Mouse (Mus musculus) midbrain, embryonic 15.5 days (tissue): ENCODE results near the gene Izumo4. TPM values are rescaled to one million over a fixed set of nuclear protein-coding genes. Genes with fewer than 3 reads are reported as not detected.

Source experiments
- ATAC-seq: fragments of 200-750 bp; cut with Nextera tagmentation; replicated peaks from 2 replicates; pipeline ENCODE4 v1.8.0; 2017; ENCODE audit warnings: moderate TSS enrichment
- H3K27ac ChIP-seq: fragments of 300-500 bp; sonication (generic); 2 replicates; pipeline ENCODE4 v1.5.1; 2015; ENCODE audit warnings: mild to moderate bottlenecking, inconsistent platforms
- H3K27me3 ChIP-seq: fragments of 300-500 bp; sonication (generic); replicated peaks from 2 replicates; pipeline ENCODE4 v1.6.1; 2015; ENCODE audit warnings: inconsistent platforms
- H3K36me3 ChIP-seq: fragments of 300-500 bp; sonication (generic); replicated peaks from 2 replicates; pipeline ENCODE4 v1.6.1; 2015; ENCODE audit warnings: inconsistent platforms
- H3K4me1 ChIP-seq: fragments of 300-500 bp; sonication (generic); 2 replicates; pipeline ENCODE4 v1.6.1; 2015; ENCODE audit warnings: inconsistent platforms
- H3K4me2 ChIP-seq: fragments of 300-500 bp; sonication (generic); 2 replicates; pipeline ENCODE4 v1.6.1; 2015; ENCODE audit warnings: inconsistent platforms, mild to moderate bottlenecking, moderate library complexity
- H3K4me3 ChIP-seq: fragments of 300-500 bp; sonication (generic); 2 replicates; pipeline ENCODE4 v1.5.1; 2015; ENCODE audit warnings: mild to moderate bottlenecking, inconsistent platforms
- H3K9ac ChIP-seq: fragments of 300-500 bp; sonication (generic); 2 replicates; pipeline ENCODE4 v1.6.1; 2015; ENCODE audit warnings: mild to moderate bottlenecking, inconsistent platforms
- H3K9me3 ChIP-seq: fragments of 300-500 bp; sonication (generic); 2 replicates; pipeline ENCODE4 v1.6.1; 2016; ENCODE audit warnings: inconsistent platforms
- WGBS: fragments of 180-500 bp; shearing (Covaris S2); methylation state at CpG from one replicate; pipeline ENCODE4 v1.1.7; 2015; ENCODE audit warnings: mixed read lengths; 5-methylcytosine and 5-hydroxymethylcytosine counted together
- polyA plus RNA-seq: library from polyadenylated mRNA; unstranded; fragments of >200 nt; fragmentation: Nextera tagmentation; extraction: Ambion mirVana; gene quantifications from 2 replicates; pipeline ENCODE4 v1.2.1, GENCODE M21; 2015

Gene Izumo4
- polyA plus RNA-seq, 1 experiment from 2014 or later = 50.9 TPM

DNA sequence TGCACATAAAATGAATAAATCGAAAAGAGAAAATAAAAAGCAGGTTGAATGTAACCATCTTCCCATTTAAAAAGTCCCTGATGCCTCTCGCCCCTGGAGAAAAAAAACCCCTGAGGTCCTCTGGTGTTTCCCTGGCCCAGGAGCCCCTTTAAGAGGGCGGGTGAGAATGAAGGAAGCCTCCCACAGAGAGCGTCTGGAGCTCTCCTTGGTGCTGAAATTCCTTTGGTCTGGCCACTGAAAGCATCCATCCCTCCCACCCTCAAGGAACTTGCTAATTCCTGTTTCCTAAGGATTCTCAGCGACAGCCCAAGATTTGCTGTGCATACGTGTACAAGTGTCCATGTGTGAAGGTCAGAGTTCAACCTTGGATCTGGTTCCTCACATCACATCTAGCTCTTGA is 46.6 kb downstream of the Izumo4 start:
- 12% methylated on average over 6 of the region's 6 CpGs for WGBS
- no peak overlapping the region for H3K9ac ChIP-seq

GRCm38 (mm10) chr10:80751188-80751832 is 49.3 kb downstream of the Izumo4 start:
- no peak overlapping the region for H3K9ac ChIP-seq

More for the DNA sequence above, 46.6 kb downstream of the Izumo4 start:
- H3K4me1 ChIP-seq = no peaks in the 10 kb centered on the region; the same call in 1 of the 2 replicates
- H3K27me3 ChIP-seq = no peaks in the 10 kb centered on the region; the same call in 1 of the 2 replicates
- H3K4me3 ChIP-seq = no peak overlapping the region
- no peaks in the 10 kb centered on the region for H3K9me3 ChIP-seq
- ATAC-seq = no peak
- H3K36me3 ChIP-seq = no peaks in the 10 kb centered on the region
- H3K27ac ChIP-seq = no peak overlapping the region
- H3K4me2 ChIP-seq = no peak overlapping the region

DNA sequence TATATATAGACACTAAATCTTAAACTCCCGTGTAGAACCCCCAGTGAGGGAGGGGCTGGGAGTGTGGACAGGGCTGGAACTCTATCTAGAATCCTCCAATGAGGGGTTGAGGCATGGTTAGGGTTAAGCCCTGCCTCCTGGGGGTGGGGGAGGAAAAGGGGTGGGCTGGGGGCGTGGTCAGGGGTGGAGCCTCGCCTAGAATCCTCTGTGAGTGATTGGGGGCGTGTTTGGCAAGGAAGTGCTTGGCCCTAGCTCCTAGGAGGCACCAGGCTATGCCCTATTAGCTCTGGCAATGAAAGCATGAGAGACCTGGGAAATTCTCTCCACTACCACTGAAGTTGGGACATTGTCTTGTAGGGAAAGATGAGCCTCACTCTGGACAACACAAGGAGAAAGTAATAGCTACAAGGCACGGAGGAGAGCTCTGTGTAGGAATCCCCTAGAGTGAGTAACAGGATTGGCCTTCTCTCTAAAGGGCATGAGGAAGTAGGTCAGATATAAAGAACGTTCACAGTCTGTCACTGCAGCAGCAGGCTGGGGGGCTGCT is 50.2 kb downstream of the Izumo4 start:
- no peak overlapping the region for H3K9ac ChIP-seq
- H3K4me1 ChIP-seq = peaks cover 14% of the 10 kb centered on the region
- no peak overlapping the region for H3K4me3 ChIP-seq
- H3K27ac ChIP-seq = no peak overlapping the region
- no peaks in the 10 kb centered on the region; the same call in 1 of the 2 replicates for H3K27me3 ChIP-seq
- no peaks in the 10 kb centered on the region for H3K9me3 ChIP-seq
- H3K4me2 ChIP-seq = peak overlapping the region; percentile 15
- ATAC-seq = no peak
- WGBS = 4% methylated on average over 6 of the region's 6 CpGs
- H3K36me3 ChIP-seq = no peaks in the 10 kb centered on the region

More at GRCm38 (mm10) chr10:80751188-80751832, 49.3 kb downstream of the Izumo4 start:
- no peaks in the 10 kb centered on the region for H3K9me3 ChIP-seq
- H3K27ac ChIP-seq = no peak overlapping the region
- 12% methylated on average over 16 of the region's 16 CpGs for WGBS
- no peaks in the 10 kb centered on the region for H3K36me3 ChIP-seq
- no peaks in the 10 kb centered on the region; the same call in 1 of the 2 replicates for H3K27me3 ChIP-seq
- no peak for ATAC-seq
- peaks cover 6% of the 10 kb centered on the region for H3K4me1 ChIP-seq
- H3K4me3 ChIP-seq = no peak overlapping the region
- peak overlapping the region; percentile 15 for H3K4me2 ChIP-seq

DNA sequence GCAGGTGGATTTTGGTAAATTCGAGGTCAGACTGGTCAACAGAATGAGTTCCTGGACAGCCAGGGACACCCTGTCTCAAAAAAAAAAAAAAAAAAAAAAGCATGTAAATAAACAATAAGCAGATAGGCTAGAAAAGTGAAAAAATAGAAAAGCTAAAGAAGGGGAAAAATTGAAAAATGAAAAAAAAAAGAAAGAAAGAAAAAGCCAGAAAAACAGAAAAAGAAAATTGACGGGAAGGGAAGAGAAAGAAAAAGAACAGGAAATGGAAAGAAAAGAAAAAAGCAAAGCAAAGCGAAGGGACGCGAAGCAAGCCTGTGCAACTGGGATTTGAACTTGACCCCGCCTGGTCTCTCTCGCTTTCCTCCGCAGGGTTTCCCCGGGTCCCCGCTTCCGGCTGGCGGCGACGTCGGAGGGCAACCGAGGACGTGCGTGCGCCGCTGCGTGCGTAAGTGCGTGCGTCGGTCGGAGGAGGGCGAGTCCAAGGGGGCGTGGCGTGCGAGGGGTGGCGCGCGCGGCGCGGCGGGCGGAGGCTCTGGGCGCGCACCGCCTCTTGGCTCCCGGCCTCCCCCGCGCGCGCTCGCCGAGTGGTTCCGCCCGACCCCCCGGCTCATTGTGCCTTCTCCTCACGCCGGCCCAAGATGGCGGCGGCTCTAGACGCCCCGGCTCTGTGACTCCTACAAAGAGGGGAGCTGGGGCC is 52.8 kb downstream of the Izumo4 start, which contains the start of gene Dot1l:
TSS of gene Dot1l (plus strand) at position 613 of the 697 bp plus-strand sequence.
- Histone ChIP-seq H3K9me3 (no peaks in the 10 kb centered on the region), H3K36me3 (no peaks in the 10 kb centered on the region), H3K4me1 (peaks cover 27% of the 10 kb centered on the region), H3K4me3 (peak within 1 kb of the TSS; percentile 89), H3K9ac (peak within 1 kb of the TSS; percentile 91), H3K27ac (peak within 1 kb of the TSS; percentile 90), H3K27me3 (no peaks in the 10 kb centered on the region; the same call in 1 of the 2 replicates), H3K4me2 (peak within 1 kb of the TSS; percentile 89)
- ATAC-seq = peak; percentile 91
- WGBS = 1% methylated on average over 53 of the region's 57 CpGs

Other genes starting within 250 kb of the Izumo4 start
- 1.9 and 2.6 TPM in 2 replicates for gene Onecut3, start 207.3 kb upstream of the Izumo4 start, polyA plus RNA-seq
- 0.90 and 1.2 TPM in 2 replicates for gene Atp8b3, start 163.1 kb upstream of the Izumo4 start, polyA plus RNA-seq
- 33.9 and 35.0 TPM in 2 replicates for gene Rexo1, start 140.6 kb upstream of the Izumo4 start, polyA plus RNA-seq
- 6.0 and 6.3 TPM in 2 replicates for gene Klf16, start 124.9 kb upstream of the Izumo4 start, polyA plus RNA-seq
- gene Abhd17a, start 111.8 kb upstream of the Izumo4 start, polyA plus RNA-seq = 126 and 152 TPM in 2 replicates
- gene Scamp4, start 99.3 kb upstream of the Izumo4 start, polyA plus RNA-seq = 65.0 and 66.2 TPM in 2 replicates
- gene Adat3, start 99.3 kb upstream of the Izumo4 start, polyA plus RNA-seq = 6.0 and 6.9 TPM in 2 replicates
- 4.6 and 5.0 TPM in 2 replicates for gene Gm49322, start 96.2 kb upstream of the Izumo4 start, polyA plus RNA-seq
- gene Csnk1g2, start 79.3 kb upstream of the Izumo4 start, polyA plus RNA-seq = 107 and 123 TPM in 2 replicates
- 85.9 and 90.4 TPM in 2 replicates for gene Btbd2, start 45.1 kb upstream of the Izumo4 start, polyA plus RNA-seq
- gene Mknk2, start 24.1 kb upstream of the Izumo4 start, polyA plus RNA-seq = 61.5 and 66.6 TPM in 2 replicates
- 63.4 and 64.3 TPM in 2 replicates for gene Mob3a, start 207 bp upstream of the Izumo4 start, polyA plus RNA-seq
- gene Ap3d1, start 40.1 kb downstream of the Izumo4 start, polyA plus RNA-seq = 117 and 122 TPM in 2 replicates
- 21.0 and 25.9 TPM in 2 replicates for gene Dot1l, start 53.0 kb downstream of the Izumo4 start, polyA plus RNA-seq
- gene Sf3a2, start 96.0 kb downstream of the Izumo4 start, polyA plus RNA-seq = 60.3 and 62.6 TPM in 2 replicates
- 130 and 147 TPM in 2 replicates for gene Plekhj1, start 96.4 kb downstream of the Izumo4 start, polyA plus RNA-seq
- 0.10 TPM in 2 replicates for gene Amh, start 103.1 kb downstream of the Izumo4 start, polyA plus RNA-seq
- gene Jsrp1, start 111.3 kb downstream of the Izumo4 start, polyA plus RNA-seq = 0.59 and 1.0 TPM in 2 replicates
- 1,243 and 1,388 TPM in 2 replicates for gene Oaz1, start 124.5 kb downstream of the Izumo4 start, polyA plus RNA-seq
- 10.4 and 11.7 TPM in 2 replicates for gene Lingo3, start 141.9 kb downstream of the Izumo4 start, polyA plus RNA-seq
- gene Lsm7, start 153.0 kb downstream of the Izumo4 start, polyA plus RNA-seq = 214 and 222 TPM in 2 replicates
- 85.5 and 89.5 TPM in 2 replicates for gene Sppl2b, start 153.1 kb downstream of the Izumo4 start, polyA plus RNA-seq
- gene Tmprss9, start 169.7 kb downstream of the Izumo4 start, polyA plus RNA-seq = 0.23 and 0.41 TPM in 2 replicates
- 318 and 330 TPM in 2 replicates for gene Timm13, start 198.8 kb downstream of the Izumo4 start, polyA plus RNA-seq
- 46.9 and 48.9 TPM in 2 replicates for gene Lmnb2, start 216.1 kb downstream of the Izumo4 start, polyA plus RNA-seq
- 5.5 and 8.2 TPM in 2 replicates for gene Gadd45b, start 227.9 kb downstream of the Izumo4 start, polyA plus RNA-seq